Mouse (Mus musculus) layer of hippocampus, postnatal 10 days (tissue): ENCODE data around the gene Ddx27. TPM values are rescaled to one million over a fixed set of nuclear protein-coding genes. Genes with fewer than 3 reads are reported as not detected.
A peak's percentile ranks its signal among the peaks of the same experiment; 100 is the strongest.

Source experiments
- DNase-seq, 2 experiments: peaks; one replicate each; pipeline ENCODE4 v3.0.0; 2021; ENCODE audit warnings: low spot score in 2 of 2
- total RNA-seq, 2 experiments: library from RNA; stranded (reverse); gene quantifications; 2 replicates each; pipeline ENCODE4 v1.2.3; 2021

Gene Ddx27
- total RNA-seq, 2 experiments from 2014 or later, result 34.8 to 36.1 TPM

DNA sequence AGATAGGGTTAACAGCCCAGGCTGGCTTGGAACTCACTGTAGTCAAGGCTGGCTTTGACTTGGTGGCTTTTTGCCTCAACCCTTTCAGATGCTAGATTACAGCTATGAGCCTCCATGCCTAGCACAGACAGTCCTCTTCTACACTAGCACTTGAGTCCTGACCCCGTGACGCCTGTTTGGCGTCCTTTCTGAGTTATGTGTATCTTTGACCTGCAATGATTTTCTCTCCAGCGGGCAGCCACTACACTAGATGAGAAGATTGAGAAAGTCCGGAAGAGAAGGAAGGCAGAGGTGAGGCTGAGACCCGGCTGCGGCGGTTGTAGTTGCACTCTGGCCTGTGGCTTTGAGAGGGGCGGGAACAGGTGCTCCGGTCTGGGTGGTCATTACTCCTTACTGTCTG is 4.4 kb downstream of the Ddx27 start:
- DNase-seq, result no peak

- no peak for DNase-seq
Measured at GRCm38 (mm10) chr2:167028553-167028952, 13.6 kb downstream of the Ddx27 start.

GRCm38 (mm10) chr2:167030507-167030906 is 15.5 kb downstream of the Ddx27 start:
- DNase-seq, result no peak

DNA sequence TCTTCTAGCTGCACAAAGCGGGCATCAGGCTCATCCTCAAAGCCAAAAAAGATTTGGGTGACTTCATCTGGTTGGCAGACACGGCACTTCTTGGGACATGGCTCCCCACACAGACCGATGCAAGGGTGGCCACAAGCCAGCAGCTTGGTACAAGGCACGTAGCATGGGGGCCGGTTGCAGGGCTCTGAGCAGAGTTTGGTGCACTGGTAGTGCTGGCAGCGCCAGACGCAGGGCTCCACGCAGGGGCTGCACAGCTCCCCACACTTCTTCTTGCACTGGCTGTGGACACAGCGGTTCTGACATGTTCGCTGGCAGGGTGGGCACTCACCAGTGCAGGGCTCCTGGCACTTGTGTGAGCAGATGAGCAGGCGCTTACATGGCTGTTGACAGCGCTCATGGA is 22.7 kb downstream of the Ddx27 start:
- peak in 1 of 2 experiments; percentile 24 for DNase-seq

GRCm38 (mm10) chr2:167038297-167038696 is 23.3 kb downstream of the Ddx27 start:
- DNase-seq, result no peak

GRCm38 (mm10) chr2:167038716-167039115 is 23.7 kb downstream of the Ddx27 start:
- DNase-seq, result no peak

GRCm38 (mm10) chr2:167039386-167039785 is 24.4 kb downstream of the Ddx27 start:
- DNase-seq, result no peak

GRCm38 (mm10) chr2:167043400-167044121 is 28.6 kb downstream of the Ddx27 start:
- DNase-seq, result no peak

DNA sequence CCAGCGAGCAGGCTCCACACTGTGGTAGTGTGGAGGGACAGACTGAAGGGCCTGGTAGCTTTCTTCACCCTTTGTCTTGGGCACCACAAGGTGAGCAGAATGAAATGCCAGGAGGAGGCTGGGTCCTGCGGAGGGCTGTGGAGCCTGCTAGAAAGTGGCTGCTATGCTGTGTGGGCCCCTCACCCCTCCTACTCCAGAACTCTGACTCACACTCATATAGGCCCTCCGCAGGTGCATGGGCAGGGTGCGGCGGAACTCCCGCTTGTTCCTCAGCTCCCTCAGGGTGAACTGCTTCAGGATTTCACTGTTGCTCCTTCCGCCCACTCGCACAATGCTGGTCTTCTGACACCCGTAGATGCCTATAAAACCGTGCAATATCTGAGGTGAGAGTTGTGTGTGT is 33.2 kb downstream of the Ddx27 start:
- no peak for DNase-seq

DNA sequence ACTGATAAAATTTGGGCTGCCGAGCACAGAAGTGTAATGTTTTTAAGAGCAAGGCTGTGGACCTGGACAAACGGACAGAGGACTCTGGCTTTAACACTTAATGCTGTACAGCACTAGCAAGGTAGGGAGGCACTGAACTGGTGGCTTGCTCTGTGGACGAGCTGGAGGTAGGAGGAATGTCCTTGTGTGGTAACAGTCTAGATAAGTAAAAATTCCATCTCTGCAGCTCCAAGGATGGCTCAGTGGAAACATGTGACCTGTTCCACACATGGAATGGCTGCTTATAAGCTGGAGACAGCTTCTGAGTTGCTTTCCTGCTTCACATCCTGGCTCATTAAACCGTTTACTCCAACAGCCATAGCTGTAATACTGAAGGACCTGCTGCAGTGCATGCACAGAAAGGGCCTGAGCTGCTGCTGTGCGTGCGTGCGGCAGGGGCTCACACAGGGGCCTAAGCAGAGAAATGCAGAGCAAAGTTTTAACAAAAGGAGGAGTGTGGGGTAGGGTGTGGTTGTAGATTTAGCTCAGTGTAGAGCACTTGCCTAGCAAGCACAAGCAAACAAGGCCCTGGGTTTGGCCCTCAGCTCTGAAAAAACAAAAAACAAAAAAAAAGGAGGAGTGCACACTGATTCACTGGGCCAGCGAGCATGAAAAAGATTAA is 33.8 kb downstream of the Ddx27 start:
- no peak for DNase-seq

- no peak for DNase-seq
Measured at GRCm38 (mm10) chr2:167053127-167053844, 38.3 kb downstream of the Ddx27 start.

DNA sequence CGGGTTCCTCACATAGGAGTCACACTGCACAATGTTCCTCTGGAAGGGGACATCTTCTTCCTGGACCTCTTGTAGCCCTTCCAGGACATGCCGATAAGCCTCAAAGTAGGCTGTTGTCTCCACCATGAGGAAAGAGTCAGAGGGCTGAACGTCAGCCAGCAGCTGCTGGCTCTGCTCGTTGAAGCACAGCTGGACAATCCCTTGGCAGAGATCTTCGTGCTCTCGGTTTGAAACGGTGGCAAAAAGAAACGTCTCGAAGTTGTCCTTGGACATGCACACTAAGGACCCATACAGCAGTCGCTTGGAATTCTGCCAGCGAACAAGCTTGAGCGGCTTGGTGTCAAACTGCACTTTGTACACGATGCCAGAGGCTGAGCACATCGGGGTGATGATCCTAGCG is 40.4 kb downstream of the Ddx27 start:
- DNase-seq, result no peak

DNA sequence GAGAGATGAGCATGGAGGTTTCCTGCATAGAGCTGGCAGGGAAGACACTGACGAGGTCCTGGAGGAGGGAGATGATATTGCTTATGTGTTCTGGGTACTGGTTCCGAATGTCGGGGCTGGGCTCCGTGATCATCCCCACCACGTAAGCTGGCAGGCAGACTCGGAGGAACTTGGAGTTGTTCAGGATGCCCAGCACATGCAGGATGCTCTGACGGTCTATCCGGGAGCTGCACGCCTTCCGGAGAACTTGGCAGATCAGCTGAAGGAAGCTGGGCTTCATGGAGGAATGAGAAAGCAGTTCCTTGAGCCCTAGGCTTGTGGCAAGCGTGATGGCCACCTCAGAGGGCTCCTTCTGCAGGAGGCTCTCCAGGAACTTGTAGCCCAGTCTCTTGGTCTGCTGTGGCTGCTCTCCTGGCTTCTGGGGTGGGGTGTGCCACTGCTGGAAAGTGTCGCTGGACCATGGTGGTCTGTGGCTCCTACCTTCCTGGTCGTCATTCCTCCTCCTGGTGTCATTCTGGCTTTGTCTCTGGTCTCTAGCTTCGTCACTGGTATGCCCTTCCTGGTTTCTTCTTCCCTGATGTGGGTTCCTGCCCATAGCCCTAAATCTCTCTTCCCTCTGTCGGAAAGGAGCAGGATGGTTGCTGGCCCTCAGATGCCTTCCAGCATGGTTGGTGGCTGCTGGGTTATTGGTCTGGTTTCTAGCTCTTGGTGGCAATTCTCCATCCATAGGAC is 41.4 kb downstream of the Ddx27 start:
- DNase-seq, result no peak

DNA sequence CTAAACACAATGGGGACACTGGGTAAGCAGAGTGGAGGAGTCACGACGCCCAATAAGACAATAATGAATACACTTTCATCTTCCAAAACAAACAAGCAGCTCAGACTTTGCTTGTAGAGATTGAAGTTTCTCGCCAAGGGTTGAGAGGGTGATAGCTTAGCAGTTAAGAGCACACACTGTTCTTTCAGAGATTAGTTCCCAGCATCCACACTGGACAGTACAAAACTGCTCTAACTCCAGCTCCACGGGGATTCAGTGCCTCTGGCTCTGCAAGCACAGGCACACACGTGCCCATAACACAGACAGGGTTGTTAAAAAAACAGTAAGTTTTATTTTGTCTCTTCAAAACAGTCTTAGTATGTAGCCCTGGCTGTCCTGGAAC is 41.9 kb downstream of the Ddx27 start:
- no peak for DNase-seq

DNA sequence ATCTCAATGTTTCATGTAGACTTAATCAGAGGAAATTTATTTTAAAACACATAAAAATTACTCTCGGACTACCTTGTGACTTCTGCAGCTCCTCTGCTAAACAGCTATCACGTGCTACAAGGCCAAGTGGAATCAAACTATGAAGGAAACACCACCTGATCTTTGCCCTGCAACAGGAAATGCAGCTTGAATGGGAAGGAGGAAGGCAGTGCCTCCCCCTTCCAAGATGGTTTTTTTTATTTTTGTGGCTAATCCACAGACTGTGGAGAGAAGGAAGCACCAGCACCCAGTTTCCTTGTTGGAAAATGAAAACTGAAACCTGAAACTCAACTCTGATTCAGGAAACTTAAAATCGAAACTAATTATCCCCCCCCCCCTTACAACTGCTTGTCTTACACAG is 43.2 kb downstream of the Ddx27 start:
- no peak for DNase-seq

DNA sequence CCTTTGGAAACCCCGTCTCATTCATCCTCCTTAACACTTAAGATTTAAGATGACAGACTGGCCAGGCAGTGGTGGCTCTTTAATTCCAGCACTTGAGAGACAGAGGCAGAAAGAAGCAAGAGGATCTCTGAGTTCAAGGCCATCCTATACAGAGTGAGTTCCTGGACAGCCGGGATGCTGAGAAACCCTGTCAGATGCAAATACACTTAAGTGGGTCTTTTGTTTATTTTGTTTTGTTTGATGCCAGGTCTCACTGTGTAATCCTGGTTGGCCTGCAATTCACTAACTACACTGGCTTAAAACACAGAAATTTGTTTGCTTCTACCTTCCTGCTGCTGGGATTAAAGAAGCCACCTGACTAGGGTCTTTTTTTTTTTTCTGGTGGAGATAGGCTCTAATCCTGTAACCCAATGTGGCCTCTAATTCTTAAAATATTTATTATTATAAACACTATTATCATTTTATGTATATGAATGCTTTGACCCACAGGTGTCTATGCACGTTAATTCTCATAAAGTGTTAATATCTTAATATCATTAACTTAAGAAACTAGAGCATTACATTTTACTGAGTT is 43.9 kb downstream of the Ddx27 start:
- no peak for DNase-seq

GRCm38 (mm10) chr2:167059536-167059935 is 44.5 kb downstream of the Ddx27 start:
- DNase-seq, result no peak

DNA sequence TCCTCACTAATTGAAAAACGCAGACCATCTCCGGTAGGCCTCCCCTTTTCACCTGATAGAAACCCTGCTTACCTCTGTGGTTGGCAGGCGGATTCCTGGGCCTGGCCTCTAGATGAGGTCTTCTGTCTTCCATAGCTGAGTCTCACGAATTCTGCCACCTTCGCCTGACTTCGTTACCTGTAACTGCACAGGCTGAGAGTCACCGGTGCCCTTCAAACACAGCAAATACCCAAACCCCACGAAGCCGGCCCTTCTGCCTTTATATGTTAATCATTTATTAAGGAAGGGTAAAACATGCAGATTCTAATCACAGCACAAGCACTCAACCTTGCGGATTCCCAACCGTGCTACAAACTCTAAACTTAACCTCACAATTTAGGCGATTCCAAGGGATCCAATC is 45.0 kb downstream of the Ddx27 start:
- no peak for DNase-seq

GRCm38 (mm10) chr2:167060360-167060759 is 45.4 kb downstream of the Ddx27 start:
- no peak for DNase-seq

DNA sequence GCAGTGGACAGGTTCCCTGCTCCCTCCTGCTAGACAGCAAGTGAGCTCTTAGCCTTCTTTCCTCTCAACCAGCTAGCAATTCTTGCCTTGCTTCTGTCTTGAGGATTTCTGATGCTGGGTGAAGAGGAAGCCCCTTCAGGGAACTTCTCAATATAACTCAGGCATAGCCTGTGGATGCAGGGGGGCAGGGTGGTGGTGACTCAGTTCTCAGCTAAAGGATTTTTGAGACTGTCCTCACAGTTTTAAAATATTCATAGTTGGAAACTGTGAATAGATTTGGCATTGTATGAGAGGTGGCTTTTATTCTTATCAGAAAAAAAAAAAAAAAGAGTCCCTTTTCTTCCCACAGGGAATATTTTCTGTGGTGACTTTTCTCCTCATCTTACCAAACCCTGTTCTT is 45.8 kb downstream of the Ddx27 start:
- no peak for DNase-seq

GRCm38 (mm10) chr2:167061381-167062034 is 46.5 kb downstream of the Ddx27 start:
- DNase-seq, result no peak
